Mouse (Mus musculus) heart, postnatal 0 days (tissue): ENCODE measurements at regions not wholly inside any gene's neighbourhood (a gene's known extent, or its start where the extent isn't known, plus 50 kb on each side); places are given as distances from the start of the nearest gene placed in this dataset.

ENCODE experiments used
- CTCF ChIP-seq: IDR thresholded peaks from 2 replicates; pipeline ENCODE4 v1.5.1; 2016; ENCODE audit warnings: antibody characterized with exemption, control low read depth, low read depth
- EP300 ChIP-seq: IDR thresholded peaks from 2 replicates; pipeline ENCODE4 v1.6.1; 2016; ENCODE audit warnings: antibody characterized with exemption, low read depth

- TF ChIP-seq CTCF, result no peak
- TF ChIP-seq EP300, result no peak
Measured at GRCm38 (mm10) chr4:131435222-131435621, 402.9 kb downstream of the Ptpru start.
